Mouse (Mus musculus) liver, embryonic 14.5 days (tissue): ENCODE measurements around the gene Emp3.

ENCODE experiments used
- CTCF ChIP-seq: IDR thresholded peaks from 2 replicates; pipeline ENCODE4 v1.5.1; 2016; ENCODE audit warnings: antibody characterized with exemption, low read depth, control low read depth
- EP300 ChIP-seq: IDR thresholded peaks from 2 replicates; pipeline ENCODE4 v1.6.1; 2016; ENCODE audit warnings: antibody characterized with exemption, low read depth

DNA sequence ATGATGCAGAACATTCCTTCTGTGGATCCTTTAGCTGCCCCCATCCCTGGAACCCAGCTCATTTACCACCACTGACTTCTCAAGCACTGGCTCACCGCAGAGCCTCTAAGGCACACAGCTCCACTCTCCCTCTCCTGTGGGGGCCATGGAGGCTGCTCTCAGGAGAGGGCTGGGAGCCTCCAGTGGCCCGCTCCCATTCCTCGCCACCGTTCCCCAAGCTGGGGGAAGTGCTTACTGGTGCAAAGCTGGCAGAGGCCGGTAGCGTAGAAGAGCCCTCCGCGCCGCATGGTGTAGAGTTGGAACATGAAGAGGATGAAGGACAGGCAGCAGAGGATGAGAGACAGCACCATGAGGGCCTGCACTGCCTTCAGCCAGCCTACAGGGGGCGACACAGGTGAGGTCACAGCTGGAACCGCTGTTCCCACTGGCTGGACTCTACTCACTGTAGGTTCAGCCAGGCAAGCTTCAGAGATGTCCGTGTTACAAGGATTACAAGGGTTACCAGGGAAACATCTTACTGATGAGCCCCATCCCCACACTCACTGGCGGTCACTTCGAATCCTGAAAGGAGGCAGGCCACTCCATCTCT, 2.0 kb downstream of the Emp3 start:
- TF ChIP-seq CTCF (peak; percentile 86), EP300 (no peak)
